ENCODE assay signal across 29 mouse cellular contexts in the genomic region with DNA sequence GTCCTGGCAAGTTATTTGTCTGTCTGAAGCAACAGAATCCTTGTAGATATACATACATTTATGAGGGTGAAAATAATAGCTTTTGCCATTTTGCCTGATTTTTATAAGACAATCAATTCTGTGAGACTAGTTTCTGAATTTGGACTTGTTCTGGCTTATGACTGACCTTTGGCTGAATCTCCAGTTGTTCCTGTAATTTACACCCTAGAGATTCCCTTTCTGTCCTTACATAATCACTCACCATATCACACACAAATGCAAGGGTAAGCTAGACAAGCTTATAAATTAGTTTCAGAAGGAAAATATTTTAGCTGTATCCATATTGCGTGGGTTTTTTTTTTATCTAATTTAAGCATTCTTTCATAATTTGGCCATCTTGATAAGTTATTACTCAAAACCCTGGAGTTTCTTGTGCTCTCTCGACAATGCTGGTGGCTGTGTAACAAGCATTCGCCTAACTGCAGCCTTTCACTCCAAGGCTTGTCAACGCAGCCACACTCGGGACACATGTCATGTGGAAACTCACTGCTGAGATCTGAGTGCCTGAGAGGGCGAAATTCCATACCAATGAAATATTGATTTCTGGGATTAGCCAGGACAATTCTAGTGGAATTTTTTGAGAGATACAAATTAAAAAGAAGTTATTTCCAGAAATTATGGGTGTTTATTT. TPM values are rescaled to one million over a fixed set of nuclear protein-coding genes. Genes with fewer than 3 reads are reported as not detected.
DNase-seq lines count a peak whose midpoint lies in the region; ATAC-seq and TF ChIP-seq lines count a peak whose summit lies in the region.
"Had no signal": no experiment of that assay in that cellular context is flagged by ENCODE, and none has a peak within 500 bp of the region (broad histone marks: within the 10 kb centered on the region; RNA-seq: fewer than 3 reads in every experiment).

No protein-coding gene starts in this region.

- ATAC-seq in lung, postnatal 0 days: no peak
- ATAC-seq: CD4-positive, CD25-positive, alpha-beta regulatory T cell, adult 4 months; forebrain, embryonic 15.5 days; hindbrain, postnatal 0 days had no signal

- H3K4me3 ChIP-seq in heart, embryonic 10.5 days: no peak overlapping the region
- no peak overlapping the region for H3K4me3 ChIP-seq in lung, postnatal 0 days (ENCODE audit: low read depth, low read length)
- H3K4me3 ChIP-seq in forebrain, embryonic 10.5 days: no peak overlapping the region
- H3K4me3 ChIP-seq: embryonic facial prominence, embryonic 10.5 days; erythroblast, embryonic 14.5 days; forebrain, embryonic 15.5 days; heart, embryonic 13.5 days; hindbrain, embryonic 13.5 days had no signal

- no peaks in the 10 kb centered on the region for H3K4me1 ChIP-seq in heart, embryonic 10.5 days
- no peaks in the 10 kb centered on the region for H3K4me1 ChIP-seq in lung, postnatal 0 days (ENCODE audit: insufficient read depth, low read depth, low read length)
- no peaks in the 10 kb centered on the region for H3K4me1 ChIP-seq in forebrain, embryonic 10.5 days
- H3K4me1 ChIP-seq: embryonic facial prominence, embryonic 10.5 days; forebrain, embryonic 15.5 days; heart, embryonic 13.5 days; hindbrain, embryonic 13.5 days had no signal

- no peak overlapping the region for H3K4me2 ChIP-seq in lung, postnatal 0 days (replicated peaks; ENCODE audit: low read depth, low read length)
- H3K4me2 ChIP-seq: forebrain, embryonic 15.5 days; heart, embryonic 13.5 days; hindbrain, embryonic 13.5 days had no signal

- H3K27ac ChIP-seq in heart, embryonic 10.5 days: no peak overlapping the region
- H3K27ac ChIP-seq in lung, postnatal 0 days (ENCODE audit: low read length): no peak overlapping the region
- no peak overlapping the region for H3K27ac ChIP-seq in forebrain, embryonic 10.5 days
- H3K27ac ChIP-seq: embryonic facial prominence, embryonic 10.5 days; forebrain, embryonic 15.5 days; heart, embryonic 13.5 days; hindbrain, embryonic 13.5 days; hindbrain, postnatal 0 days had no signal

- WGBS in heart, embryonic 10.5 days: 77% methylated on average over 6 of the region's 6 CpGs
- 71% methylated on average over 6 of the region's 6 CpGs for WGBS in lung, postnatal 0 days
- WGBS in forebrain, embryonic 10.5 days: 89% methylated on average over 6 of the region's 6 CpGs

- no peaks in the 10 kb centered on the region for H3K27me3 ChIP-seq in heart, embryonic 10.5 days (ENCODE audit: insufficient read depth, poor library complexity, severe bottlenecking)
- H3K27me3 ChIP-seq in lung, postnatal 0 days (replicated peaks; ENCODE audit: insufficient read depth, low read length): no peaks in the 10 kb centered on the region
- no peaks in the 10 kb centered on the region for H3K27me3 ChIP-seq in forebrain, embryonic 10.5 days (ENCODE audit: poor library complexity, severe bottlenecking)
- H3K27me3 ChIP-seq: forebrain, embryonic 15.5 days; heart, embryonic 13.5 days; hindbrain, embryonic 13.5 days had no signal

- DNase-seq in gastrocnemius, adult 18-20 months (ENCODE audit: low spot score): peak; percentile 20
- no peak for DNase-seq in gastrocnemius, adult 8-10 months (ENCODE audit: low spot score in 2 of 2)
- DNase-seq in heart, adult 8-10 months (ENCODE audit: low spot score): peak; percentile 31
- DNase-seq in heart, embryonic 10.5 days (ENCODE audit: low spot score): no peak
- DNase-seq in lung, postnatal 0 days (ENCODE audit: low spot score): peak; percentile 8
- DNase-seq in lung, postnatal 25 days (ENCODE audit: low spot score): no peak
- DNase-seq in forebrain, embryonic 10.5 days (ENCODE audit: extremely low spot score, low spot score): no peak
- DNase-seq: adrenal gland, postnatal 14 days; B cell, adult 2 months; cerebellum, adult 18-20 months; cerebellum, adult 9-11 months; cerebellum, postnatal 36 days; kidney, adult 11 months had no signal

- TF ChIP-seq EP300 in lung, postnatal 0 days (IDR thresholded peaks at IDR 0.05): no peak

- no peak for TF ChIP-seq CTCF in lung, postnatal 0 days (IDR thresholded peaks at IDR 0.05)

- H3K9me3 ChIP-seq in heart, embryonic 10.5 days: no peaks in the 10 kb centered on the region
- H3K9me3 ChIP-seq in lung, postnatal 0 days (ENCODE audit: low read length): no peaks in the 10 kb centered on the region
- no peaks in the 10 kb centered on the region for H3K9me3 ChIP-seq in forebrain, embryonic 10.5 days
- H3K9me3 ChIP-seq: embryonic facial prominence, embryonic 10.5 days; forebrain, embryonic 15.5 days; G1E; heart, embryonic 13.5 days; hindbrain, embryonic 13.5 days had no signal

- H3K36me3 ChIP-seq in heart, embryonic 10.5 days: no peaks in the 10 kb centered on the region
- no peaks in the 10 kb centered on the region for H3K36me3 ChIP-seq in lung, postnatal 0 days (ENCODE audit: insufficient read depth, low read length)
- H3K36me3 ChIP-seq in forebrain, embryonic 10.5 days (replicated peaks): no peaks in the 10 kb centered on the region
- H3K36me3 ChIP-seq: embryonic facial prominence, embryonic 10.5 days; forebrain, embryonic 15.5 days; G1E; heart, embryonic 13.5 days; hindbrain, embryonic 13.5 days had no signal

- no peak overlapping the region for H3K9ac ChIP-seq in lung, postnatal 0 days (replicated peaks; ENCODE audit: low read depth)
- H3K9ac ChIP-seq: forebrain, embryonic 15.5 days; heart, embryonic 13.5 days; hindbrain, embryonic 13.5 days had no signal

RNA-seq across cellular contexts. Expression of gene Gm17555, which starts 3.8 kb away (rescaled TPM):
- total RNA-seq in gastrocnemius, adult 18-20 months (2021): not detected
- not detected for total RNA-seq in gastrocnemius, adult 8-10 months (2022)
- total RNA-seq in heart, adult 8-10 months (2022): not detected
- polyA plus RNA-seq in heart, embryonic 10.5 days (2016; fragmentation: Nextera tagmentation; extraction: Ambion mirVana): not detected in 2 replicates
- polyA plus RNA-seq in lung, postnatal 0 days (2015; fragmentation: Nextera tagmentation; extraction: Ambion mirVana): not detected in 2 replicates
- polyA plus RNA-seq in forebrain, embryonic 10.5 days (2016; fragmentation: Nextera tagmentation; extraction: Ambion mirVana): not detected in 2 replicates
- total RNA-seq: adrenal gland, adult 18-20 months; adrenal gland, postnatal 14 days; hematopoietic stem cell, adult 5-6 weeks; hindbrain, postnatal 0 days had no signal
- polyA plus RNA-seq: CD4-positive, CD25-positive, alpha-beta regulatory T cell, adult 4 months; embryonic facial prominence, embryonic 10.5 days; embryonic facial prominence, embryonic 14.5 days; erythroblast, embryonic 14.5 days; forebrain, embryonic 11.5 days; forebrain, embryonic 15.5 days; G1E; gonadal fat pad, adult 2 months; heart, embryonic 13.5 days; heart, postnatal 0 days; hindbrain, embryonic 13.5 days; hindbrain, postnatal 0 days; intestine, embryonic 14.5 days; kidney, embryonic 14.5 days had no signal

RNA-seq across cellular contexts. Expression of gene Dtwd1, which starts 59.2 kb away (rescaled TPM):
- 1 to 10 TPM; 4.0 to 4.1 TPM for total RNA-seq in gastrocnemius, adult 18-20 months (2021)
- total RNA-seq in gastrocnemius, adult 8-10 months (2022): 1 to 10 TPM; 4.6 to 6.7 (median 5.4) TPM
- 1 to 10 TPM; 4.8 to 8.9 (median 6.8) TPM for total RNA-seq in heart, adult 8-10 months (2022)
- 22.8 and 28.3 TPM in 2 replicates for polyA plus RNA-seq in heart, embryonic 10.5 days (2016; fragmentation: Nextera tagmentation; extraction: Ambion mirVana)
- 14.6 and 15.3 TPM in 2 replicates for polyA plus RNA-seq in lung, postnatal 0 days (2015; fragmentation: Nextera tagmentation; extraction: Ambion mirVana)
- 33.3 and 37.6 TPM in 2 replicates for polyA plus RNA-seq in forebrain, embryonic 10.5 days (2016; fragmentation: Nextera tagmentation; extraction: Ambion mirVana)

RNA-seq across cellular contexts. Expression of gene Fam227b, which starts 59.3 kb away (rescaled TPM):
- total RNA-seq in gastrocnemius, adult 18-20 months (2021): under 1 TPM in 1 of 2 experiments, not detected in 1; 0.19 TPM
- under 1 TPM in 2 of 4 experiments, not detected in 2; 0.15 TPM for total RNA-seq in gastrocnemius, adult 8-10 months (2022)
- not detected for total RNA-seq in heart, adult 8-10 months (2022)
- not detected in 2 replicates for polyA plus RNA-seq in heart, embryonic 10.5 days (2016; fragmentation: Nextera tagmentation; extraction: Ambion mirVana)
- not detected in 2 replicates for polyA plus RNA-seq in lung, postnatal 0 days (2015; fragmentation: Nextera tagmentation; extraction: Ambion mirVana)
- not detected in 2 replicates for polyA plus RNA-seq in forebrain, embryonic 10.5 days (2016; fragmentation: Nextera tagmentation; extraction: Ambion mirVana)
- total RNA-seq: adrenal gland, adult 18-20 months; adrenal gland, postnatal 14 days; hematopoietic stem cell, adult 5-6 weeks had no signal
- polyA plus RNA-seq: CD4-positive, CD25-positive, alpha-beta regulatory T cell, adult 4 months; embryonic facial prominence, embryonic 10.5 days; erythroblast, embryonic 14.5 days; forebrain, embryonic 11.5 days; forebrain, embryonic 15.5 days; G1E; heart, embryonic 13.5 days; heart, postnatal 0 days; hindbrain, embryonic 13.5 days; intestine, embryonic 14.5 days; kidney, embryonic 14.5 days had no signal

Comparison
In these comparisons a context has a peak if more than half of its experiments do, and no peak if none do; other contexts are left out.
1. DNase-seq: peak in gastrocnemius, adult 18-20 months (single experiment), heart, adult 8-10 months (single experiment) and lung, postnatal 0 days (single experiment); none in gastrocnemius, adult 8-10 months (0 of 2), heart, embryonic 10.5 days (single experiment), lung, postnatal 25 days (single experiment) and forebrain, embryonic 10.5 days (single experiment).